Mouse (Mus musculus) lung, embryonic 14.5 days (tissue): ENCODE measurements at regions not wholly inside any gene's neighbourhood (a gene's known extent, or its start where the extent isn't known, plus 50 kb on each side); places are given as distances from the start of the nearest gene placed in this dataset.

Experiments used
- ATAC-seq: fragments of 200-750 bp; cut with Nextera tagmentation; 2 replicates; pipeline ENCODE4 v1.8.0; 2017; ENCODE audit warnings: mild to moderate bottlenecking, moderate TSS enrichment, moderate library complexity; ENCODE audit not compliant: insufficient read depth
- DNase-seq: peaks from one replicate; pipeline ENCODE4 v3.0.0-alpha.2; 2015
- H3K27ac ChIP-seq: fragments of 300-500 bp; sonication (generic); 2 replicates; pipeline ENCODE4 v1.5.1; 2014; ENCODE audit warnings: low read depth, mild to moderate bottlenecking, moderate library complexity
- H3K27me3 ChIP-seq: fragments of 300-500 bp; sonication (generic); 2 replicates; pipeline ENCODE4 v1.6.1; 2014; ENCODE audit warnings: low read length, control low read depth; ENCODE audit not compliant: insufficient read depth
- H3K36me3 ChIP-seq: fragments of 300-500 bp; sonication (generic); 2 replicates; pipeline ENCODE4 v1.6.1; 2014; ENCODE audit warnings: control low read depth; ENCODE audit not compliant: insufficient read depth
- H3K4me1 ChIP-seq: fragments of 300-500 bp; sonication (generic); 2 replicates; pipeline ENCODE4 v1.6.1; 2014; ENCODE audit warnings: antibody characterized with exemption, control low read depth; ENCODE audit not compliant: insufficient read depth
- H3K4me2 ChIP-seq: fragments of 300-500 bp; sonication (generic); 2 replicates; pipeline ENCODE4 v1.6.1; 2014; ENCODE audit warnings: mild to moderate bottlenecking
- H3K4me3 ChIP-seq: fragments of 300-500 bp; sonication (generic); 2 replicates; pipeline ENCODE4 v1.5.1; 2014; ENCODE audit warnings: low read depth, low read length
- H3K9ac ChIP-seq: fragments of 300-500 bp; sonication (generic); 2 replicates; pipeline ENCODE4 v1.6.1; 2014
- H3K9me3 ChIP-seq: fragments of 300-500 bp; sonication (generic); 2 replicates; pipeline ENCODE4 v1.6.1; 2016; ENCODE audit warnings: low read depth, low read length, control low read depth
- CTCF ChIP-seq: IDR thresholded peaks from 2 replicates; pipeline ENCODE4 v1.5.1; 2016; ENCODE audit warnings: antibody characterized with exemption, low read depth
- WGBS: fragments of 180-500 bp; shearing (Covaris S2); extraction: QIAGEN DNeasy Blood & Tissue Kit; methylation state at CpG from one replicate; pipeline ENCODE4 v1.1.7; 2014; 5-methylcytosine and 5-hydroxymethylcytosine counted together

- no peak for DNase-seq
- whole genome bisulfite sequencing = 60% methylated on average over 2 of the region's 2 CpGs
Measured at GRCm38 (mm10) chr11:24340677-24341076, 262.8 kb downstream of the Bcl11a start.

GRCm38 (mm10) chr11:24341650-24342049 lies 263.8 kb downstream of the Bcl11a start:
- H3K9me3 ChIP-seq = no peaks in the 10 kb centered on the region
- H3K27me3 ChIP-seq = no peaks in the 10 kb centered on the region
- H3K4me2 ChIP-seq = no peak overlapping the region
- ATAC-seq (no peak), DNase-seq (no peak)
- no peak overlapping the region for H3K9ac ChIP-seq
- TF ChIP-seq CTCF = no peak
- H3K4me1 ChIP-seq = no peaks in the 10 kb centered on the region; the same call in 1 of the 2 replicates
- H3K27ac ChIP-seq = no peak overlapping the region
- no peaks in the 10 kb centered on the region for H3K36me3 ChIP-seq
- no peak overlapping the region for H3K4me3 ChIP-seq
- WGBS = 53% methylated on average over 3 of the region's 3 CpGs

More at GRCm38 (mm10) chr11:24340677-24341076, 262.8 kb downstream of the Bcl11a start:
- H3K9ac ChIP-seq = no peak overlapping the region
- H3K4me2 ChIP-seq = no peak overlapping the region
- no peaks in the 10 kb centered on the region for H3K36me3 ChIP-seq
- no peaks in the 10 kb centered on the region for H3K9me3 ChIP-seq
- H3K27ac ChIP-seq = no peak overlapping the region
- H3K4me1 ChIP-seq = no peaks in the 10 kb centered on the region
- ATAC-seq = no peak
- H3K27me3 ChIP-seq = no peaks in the 10 kb centered on the region
- H3K4me3 ChIP-seq = no peak overlapping the region
- TF ChIP-seq CTCF = no peak

GRCm38 (mm10) chr11:24342176-24342575 lies 264.3 kb downstream of the Bcl11a start:
- DNase-seq (no peak), ATAC-seq (no peak)
- H3K4me1 ChIP-seq = no peaks in the 10 kb centered on the region; the same call in 1 of the 2 replicates
- H3K4me2 ChIP-seq = no peak overlapping the region
- TF ChIP-seq CTCF = no peak
- no peaks in the 10 kb centered on the region for H3K9me3 ChIP-seq
- no peak overlapping the region for H3K4me3 ChIP-seq
- no peaks in the 10 kb centered on the region for H3K27me3 ChIP-seq
- no peak overlapping the region for H3K9ac ChIP-seq
- H3K36me3 ChIP-seq = no peaks in the 10 kb centered on the region
- WGBS = 26% methylated on average over 2 of the region's 2 CpGs
- no peak overlapping the region for H3K27ac ChIP-seq

- ATAC-seq (no peak), DNase-seq (no peak)
- no peak overlapping the region for H3K4me2 ChIP-seq
- no peaks in the 10 kb centered on the region for H3K36me3 ChIP-seq
- no peaks in the 10 kb centered on the region; the same call in 1 of the 2 replicates for H3K4me1 ChIP-seq
- no peaks in the 10 kb centered on the region for H3K27me3 ChIP-seq
- no peak overlapping the region for H3K9ac ChIP-seq
- no peaks in the 10 kb centered on the region for H3K9me3 ChIP-seq
- 98% methylated on average over 2 of the region's 2 CpGs for WGBS
- no peak overlapping the region for H3K27ac ChIP-seq
- TF ChIP-seq CTCF = no peak
- no peak overlapping the region for H3K4me3 ChIP-seq
Measured at GRCm38 (mm10) chr11:24342732-24343131, 264.9 kb downstream of the Bcl11a start.

GRCm38 (mm10) chr11:24347225-24347624 lies 269.4 kb downstream of the Bcl11a start:
- no peaks in the 10 kb centered on the region; the same call in 1 of the 2 replicates for H3K4me1 ChIP-seq
- no peak for DNase-seq
- H3K27me3 ChIP-seq = no peaks in the 10 kb centered on the region
- no peak overlapping the region for H3K4me3 ChIP-seq
- 39% methylated on average over 12 of the region's 12 CpGs for WGBS
- no peaks in the 10 kb centered on the region for H3K9me3 ChIP-seq
- ATAC-seq = no peak
- H3K27ac ChIP-seq = no peak overlapping the region
- no peak overlapping the region for H3K9ac ChIP-seq
- no peaks in the 10 kb centered on the region for H3K36me3 ChIP-seq
- TF ChIP-seq CTCF = no peak
- H3K4me2 ChIP-seq = no peak overlapping the region

GRCm38 (mm10) chr11:24348741-24349140 lies 270.9 kb downstream of the Bcl11a start:
- DNase-seq (no peak), ATAC-seq (no peak)
- Histone ChIP-seq H3K4me2 (no peak overlapping the region), H3K4me1 (no peaks in the 10 kb centered on the region; the same call in 1 of the 2 replicates), H3K36me3 (no peaks in the 10 kb centered on the region), H3K4me3 (no peak overlapping the region), H3K9me3 (no peaks in the 10 kb centered on the region), H3K27ac (no peak overlapping the region), H3K9ac (no peak overlapping the region), H3K27me3 (no peaks in the 10 kb centered on the region)
- WGBS = 62% methylated on average over 4 of the region's 4 CpGs
- no peak for TF ChIP-seq CTCF

GRCm38 (mm10) chr11:24349967-24350643 lies 272.2 kb downstream of the Bcl11a start:
- H3K4me2 ChIP-seq = no peak overlapping the region
- DNase-seq = no peak
- H3K9me3 ChIP-seq = no peaks in the 10 kb centered on the region
- H3K27me3 ChIP-seq = no peaks in the 10 kb centered on the region
- WGBS = 49% methylated on average over 10 of the region's 10 CpGs
- no peaks in the 10 kb centered on the region for H3K36me3 ChIP-seq
- TF ChIP-seq CTCF = no peak
- no peaks in the 10 kb centered on the region; the same call in 1 of the 2 replicates for H3K4me1 ChIP-seq
- H3K27ac ChIP-seq = no peak overlapping the region
- ATAC-seq = no peak
- H3K4me3 ChIP-seq = no peak overlapping the region
- no peak overlapping the region for H3K9ac ChIP-seq
